Mouse (Mus musculus) urinary bladder, adult 2 months (tissue): ENCODE measurements at regions not wholly inside any gene's neighbourhood (a gene's known extent, or its start where the extent isn't known, plus 50 kb on each side); places are given as distances from the start of the nearest gene placed in this dataset.

ENCODE experiments used
- DNase-seq: peaks from one replicate; pipeline ENCODE4 v3.0.0; 2022; ENCODE audit warnings: low spot score

DNA sequence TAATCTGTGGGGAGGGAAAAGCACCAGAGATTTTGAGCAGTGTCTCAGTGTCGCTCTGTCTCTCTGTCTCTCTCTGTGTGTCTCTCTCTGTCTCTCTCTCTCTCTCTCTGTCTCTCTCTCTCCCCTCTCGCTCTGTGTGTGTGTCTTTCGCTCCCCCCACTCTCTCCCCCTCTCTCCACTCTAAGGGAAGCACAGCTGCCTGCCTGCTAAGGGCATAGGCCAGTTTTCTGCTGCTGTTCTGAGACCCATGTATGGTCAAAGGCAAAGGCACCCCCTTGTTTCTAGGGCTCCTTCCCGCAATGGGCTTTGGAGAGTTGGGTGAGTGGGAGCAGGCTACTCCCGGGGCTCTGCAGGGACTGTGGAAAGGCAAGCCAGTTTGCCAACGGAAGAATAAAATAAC is 192.2 kb downstream of the Lmo4 start:
- no peak for DNase-seq

- no peak for DNase-seq
Measured at GRCm38 (mm10) chr3:144012173-144012572, 192.8 kb downstream of the Lmo4 start.

- no peak for DNase-seq
Measured at GRCm38 (mm10) chr3:144011456-144012025, 193.5 kb downstream of the Lmo4 start.

DNA sequence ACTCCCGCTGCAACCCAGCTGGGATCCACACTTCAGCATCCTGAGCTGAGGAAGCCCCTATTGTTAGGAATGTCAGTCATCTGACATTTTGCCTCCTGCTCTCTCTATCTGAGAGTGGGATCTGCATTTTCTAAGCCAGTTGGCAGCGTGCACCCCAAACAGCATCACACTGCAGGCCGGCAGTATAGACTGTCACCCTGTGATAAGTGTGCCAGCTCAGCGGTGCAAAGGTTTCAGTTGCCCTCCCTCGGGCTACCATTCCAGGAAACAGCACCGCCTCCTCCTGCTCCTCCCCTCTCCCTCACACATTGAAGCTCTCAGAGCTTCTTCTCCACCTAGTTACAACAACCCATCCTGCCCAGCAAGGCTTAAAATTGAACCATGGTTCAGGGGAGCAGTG is 194.5 kb downstream of the Lmo4 start:
- DNase-seq, result no peak

DNA sequence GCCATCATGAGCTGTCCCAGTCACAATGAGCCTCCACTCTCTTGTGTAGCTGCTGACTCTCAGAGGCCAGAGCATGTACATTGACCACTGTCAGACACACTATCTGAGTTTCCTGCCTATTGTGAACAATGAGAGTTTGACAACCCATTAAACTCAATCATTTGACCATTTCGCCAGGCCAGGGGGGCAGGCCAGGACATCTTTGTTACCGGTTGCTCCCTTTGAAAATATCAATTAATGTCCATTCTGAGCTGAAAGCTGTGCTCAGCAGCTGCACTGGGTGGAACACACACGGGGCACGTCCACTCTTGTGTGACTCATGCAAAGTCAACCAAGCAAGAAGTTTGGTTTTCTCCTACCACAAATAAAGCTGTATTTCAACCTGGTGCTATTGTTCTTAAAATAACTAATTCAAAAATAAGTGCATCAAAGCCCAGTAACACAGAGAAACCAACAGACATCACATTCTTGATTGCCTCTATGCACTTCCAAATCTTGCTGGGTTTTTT is 197.9 kb downstream of the Lmo4 start:
- no peak for DNase-seq

GRCm38 (mm10) chr3:143997909-143998308 is 207.1 kb downstream of the Lmo4 start:
- DNase-seq, result no peak

- DNase-seq, result no peak
Measured at GRCm38 (mm10) chr3:143995045-143995444, 210.0 kb downstream of the Lmo4 start.

DNA sequence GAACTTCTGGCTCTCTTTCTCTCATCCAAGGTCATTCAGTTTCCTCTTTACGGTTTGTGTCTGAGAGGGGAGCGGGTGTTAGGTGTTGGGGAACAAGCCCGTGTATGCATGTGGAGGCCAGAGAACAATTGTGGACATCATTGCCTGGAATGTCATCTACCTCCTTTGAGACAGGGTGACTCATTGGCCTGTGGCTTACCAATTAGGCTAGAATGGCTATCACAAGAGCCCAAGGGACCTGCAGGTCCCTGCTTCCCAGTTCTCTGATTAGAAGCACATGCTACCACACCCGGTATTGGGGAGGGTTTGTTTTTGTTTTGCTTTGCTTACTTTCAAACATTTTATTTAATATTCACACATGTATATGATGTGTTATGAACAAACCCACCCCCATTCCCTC is 216.0 kb downstream of the Lmo4 start:
- DNase-seq, result no peak

- no peak for DNase-seq
Measured at GRCm38 (mm10) chr3:143988037-143988436, 217.0 kb downstream of the Lmo4 start.

- no peak for DNase-seq
Measured at GRCm38 (mm10) chr3:143986798-143987197, 218.2 kb downstream of the Lmo4 start.

- no peak for DNase-seq
Measured at GRCm38 (mm10) chr3:143986200-143986506, 218.9 kb downstream of the Lmo4 start.

DNA sequence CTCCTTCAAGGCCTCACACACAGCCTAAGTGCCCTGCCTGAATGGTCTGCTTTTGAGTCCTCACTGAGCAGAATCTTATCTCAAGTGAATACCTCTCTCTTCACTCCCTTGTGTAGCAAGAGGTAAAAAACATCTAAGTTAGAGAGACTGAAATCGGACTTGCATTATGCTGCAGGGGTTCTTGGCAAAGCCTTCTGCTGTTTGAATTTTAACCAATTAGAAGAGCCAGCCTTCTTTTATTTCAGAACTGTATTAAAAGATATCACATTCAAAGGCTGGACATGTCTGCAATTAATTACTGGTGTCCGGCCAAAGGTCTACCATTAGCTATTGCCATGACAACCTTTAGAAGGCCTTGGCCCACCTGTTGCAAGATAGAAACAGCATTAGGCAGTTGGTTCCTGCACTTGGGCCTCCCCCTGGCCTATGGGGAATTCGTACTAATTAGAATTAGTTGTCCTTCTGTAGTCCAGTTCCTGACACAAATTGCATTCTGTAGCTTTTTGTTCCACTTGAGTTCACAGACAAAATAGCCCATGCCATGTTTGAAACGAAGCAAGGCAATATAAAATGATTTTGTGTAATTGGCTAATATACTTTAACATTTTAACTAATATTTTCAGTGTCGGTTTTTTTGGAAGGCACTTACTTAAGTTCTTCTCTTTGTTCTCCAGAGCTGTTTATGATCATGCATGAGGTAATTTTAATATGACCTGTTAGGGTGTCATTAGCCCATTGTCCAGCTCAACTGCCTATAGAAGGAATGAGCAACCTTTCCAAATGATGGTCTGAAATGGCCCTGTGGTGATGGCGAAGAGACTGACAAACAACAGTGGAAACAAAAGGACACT is 219.4 kb downstream of the Lmo4 start:
- DNase-seq, result no peak

GRCm38 (mm10) chr3:143978703-143979102 is 226.3 kb downstream of the Lmo4 start:
- no peak for DNase-seq

- DNase-seq, result no peak
Measured at GRCm38 (mm10) chr3:143977886-143978447, 227.1 kb downstream of the Lmo4 start.

DNA sequence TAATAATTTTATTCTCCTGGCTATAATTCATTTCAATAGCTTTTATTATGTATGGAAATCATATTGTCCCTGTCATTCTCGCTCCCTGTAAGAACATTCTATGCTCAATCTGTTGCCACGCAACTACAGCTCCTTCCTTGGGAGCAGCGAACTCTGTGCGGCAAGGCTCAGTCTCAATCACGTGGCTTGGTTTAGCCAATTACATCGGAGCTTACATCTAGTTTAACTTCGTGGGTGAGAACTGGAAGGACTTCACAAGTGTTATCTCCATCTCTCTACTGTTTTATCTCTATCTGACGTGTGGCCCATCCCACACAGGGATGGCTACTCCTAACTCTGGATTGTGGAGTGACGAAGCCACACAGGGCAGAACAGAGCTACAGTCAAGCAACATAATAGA is 231.4 kb downstream of the Lmo4 start:
- no peak for DNase-seq

- no peak for DNase-seq
Measured at GRCm38 (mm10) chr3:143972351-143972750, 232.7 kb downstream of the Lmo4 start.

- no peak for DNase-seq
Measured at GRCm38 (mm10) chr3:143970771-143971170, 234.2 kb downstream of the Lmo4 start.

GRCm38 (mm10) chr3:143955508-143955907 is 249.5 kb downstream of the Lmo4 start:
- DNase-seq, result no peak

- DNase-seq, result no peak
Measured at GRCm38 (mm10) chr3:143954822-143955221, 250.2 kb downstream of the Lmo4 start.

DNA sequence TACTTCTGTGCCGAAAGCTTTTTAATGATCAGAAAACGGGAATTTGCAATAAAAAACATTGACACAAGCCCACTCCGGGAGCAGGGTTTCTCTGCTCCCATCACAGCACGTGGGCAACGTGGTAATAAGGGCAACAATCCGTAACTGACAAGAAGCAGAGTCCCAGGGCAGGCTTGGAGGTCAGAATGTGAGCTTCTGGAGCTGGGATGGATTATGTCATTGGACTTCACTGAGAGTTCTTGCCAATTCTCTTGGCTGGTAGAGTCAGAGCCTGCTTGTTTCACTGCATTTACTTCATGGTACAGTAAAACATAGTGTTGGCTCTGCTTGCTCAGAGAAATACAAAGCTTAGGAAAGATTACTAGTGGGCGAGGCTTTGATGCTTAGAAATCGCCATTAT is 252.7 kb downstream of the Lmo4 start:
- DNase-seq, result no peak

- no peak for DNase-seq
Measured at GRCm38 (mm10) chr3:143949656-143950055, 255.4 kb downstream of the Lmo4 start.

DNA sequence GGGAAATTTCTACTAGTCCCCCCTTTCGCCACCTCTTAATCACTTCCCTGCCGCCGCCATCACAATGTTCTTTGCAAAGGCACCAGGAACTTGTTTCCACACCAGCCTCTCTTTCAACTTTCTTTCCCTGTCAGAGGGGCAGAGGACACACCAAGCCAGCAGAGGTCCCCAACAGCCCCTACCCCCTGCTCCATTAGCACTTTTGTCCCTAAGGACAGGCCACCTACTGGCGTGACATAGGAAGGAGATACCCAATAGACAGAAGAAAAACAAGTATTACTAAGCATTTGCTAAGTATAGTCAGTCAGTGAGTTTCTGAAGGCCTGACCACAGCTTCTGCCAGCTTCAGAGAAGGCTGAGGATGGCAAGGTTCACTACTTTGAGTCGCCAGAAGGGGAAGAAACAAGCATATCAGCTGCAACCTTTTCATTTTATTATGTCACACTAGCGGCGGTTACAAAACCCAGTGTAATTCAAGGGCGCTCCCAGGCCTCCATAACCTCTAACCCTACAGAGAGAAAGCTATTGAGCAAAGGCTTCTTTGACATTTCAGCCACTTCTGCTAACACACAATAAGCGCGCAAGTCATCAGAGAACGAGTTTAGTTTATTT is 255.9 kb downstream of the Lmo4 start:
- no peak for DNase-seq

GRCm38 (mm10) chr3:143947938-143948267 is 257.1 kb downstream of the Lmo4 start:
- no peak for DNase-seq
